Mouse (Mus musculus) bone marrow, adult 2 months (tissue): ENCODE data around the gene Mrpl55.

Source experiments
- CTCF ChIP-seq: fragments of 200-500 bp; IDR thresholded peaks from 2 replicates; pipeline ENCODE4 v1.5.1; 2011; ENCODE audit warnings: low read length, control low read depth; ENCODE audit not compliant: control insufficient read depth, insufficient read depth
- POLR2A ChIP-seq: fragments of 200-500 bp; IDR thresholded peaks from 2 replicates; pipeline ENCODE4 v1.6.1; 2011; ENCODE audit warnings: low read depth, mild to moderate bottlenecking, control low read depth, low read length, borderline replicate concordance; ENCODE audit not compliant: control insufficient read depth

GRCm38 (mm10) chr11:59239428-59239785 is 37.1 kb downstream of the Mrpl55 start:
- TF ChIP-seq CTCF (no peak), POLR2A (no peak)
